Mouse (Mus musculus) brain, embryonic 14.5 days (tissue): ENCODE results near the gene Lrrc42. TPM values are rescaled to one million over a fixed set of nuclear protein-coding genes. Genes with fewer than 3 reads are reported as not detected.

ENCODE experiments used
- DNase-seq: peaks from one replicate; pipeline ENCODE4 v3.0.0-alpha.2; 2011; ENCODE audit warnings: low read depth
- CTCF ChIP-seq: fragments of 200-500 bp; IDR thresholded peaks from 2 replicates; pipeline ENCODE4 v1.5.1; 2012; ENCODE audit warnings: inconsistent platforms, mild to moderate bottlenecking, moderate library complexity, borderline replicate concordance; ENCODE audit not compliant: insufficient read depth, insufficient read length; ENCODE audit errors: extremely low read depth
- POLR2A ChIP-seq: fragments of 200-500 bp; IDR thresholded peaks from 2 replicates; pipeline ENCODE4 v1.6.1; 2012; ENCODE audit warnings: mild to moderate bottlenecking, inconsistent platforms, borderline replicate concordance; ENCODE audit not compliant: poor library complexity, insufficient read depth, insufficient read length, severe bottlenecking; ENCODE audit errors: extremely low read depth
- polyA plus RNA-seq: library from polyadenylated mRNA; depleted of rRNA; stranded (reverse); fragments of >200 nt; gene quantifications from 2 replicates; pipeline ENCODE4 v1.2.3, GENCODE M21; 2012

The Lrrc42 gene
- polyA plus RNA-seq, 1 experiment = 34.8 TPM

- TF ChIP-seq POLR2A = no peak
- TF ChIP-seq CTCF = no peak
- DNase-seq = peak; percentile 26
Observed at GRCm38 (mm10) chr4:107248061-107248460, 5.3 kb downstream of the Lrrc42 start.

DNA sequence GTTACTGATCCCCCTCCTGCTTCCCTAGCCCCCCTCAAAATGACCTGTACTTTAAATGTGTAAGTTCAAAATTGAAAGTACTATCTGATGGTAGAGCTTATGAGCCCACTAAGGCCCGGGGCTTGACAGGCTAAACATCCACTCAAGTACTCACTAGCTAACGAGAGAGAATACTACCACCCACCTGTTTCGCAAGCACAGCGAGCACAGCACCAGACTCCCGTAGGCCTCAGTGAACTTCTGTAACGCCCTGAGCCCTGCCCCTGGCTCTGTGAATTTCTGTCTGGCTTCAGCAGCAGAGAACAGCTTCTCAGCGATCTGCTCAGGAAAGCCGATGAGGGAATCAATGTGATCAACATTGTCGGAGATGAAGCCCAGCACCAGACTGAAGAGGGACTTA is 6.2 kb downstream of the Lrrc42 start:
- no peak for DNase-seq

GRCm38 (mm10) chr4:107246040-107246439 is 7.3 kb downstream of the Lrrc42 start:
- TF ChIP-seq POLR2A (no peak), CTCF (no peak)

More for the DNA sequence above, 6.2 kb downstream of the Lrrc42 start:
- TF ChIP-seq CTCF (no peak), POLR2A (no peak)

DNA sequence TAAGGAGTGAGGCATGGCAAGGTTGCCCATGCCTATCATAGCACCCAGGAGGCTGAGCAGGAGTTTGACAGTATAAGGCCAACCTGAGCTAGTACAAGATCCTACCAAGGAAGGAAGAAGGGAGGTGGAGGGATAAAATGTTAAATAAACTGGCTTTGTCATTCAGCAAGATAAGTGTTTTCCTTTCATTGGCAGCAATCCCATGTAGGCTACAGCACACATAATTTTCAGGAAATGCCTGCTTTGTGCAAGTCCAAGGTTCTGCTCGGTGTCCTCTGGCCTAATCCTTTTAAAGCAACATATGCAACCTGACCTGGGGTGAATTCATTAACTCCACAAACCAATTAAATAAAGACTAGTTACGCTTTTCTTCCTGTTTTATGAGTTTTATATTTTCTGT is 8.0 kb downstream of the Lrrc42 start:
- no peak for DNase-seq
- TF ChIP-seq POLR2A (no peak), CTCF (no peak)

More at GRCm38 (mm10) chr4:107246040-107246439, 7.3 kb downstream of the Lrrc42 start:
- no peak for DNase-seq

DNA sequence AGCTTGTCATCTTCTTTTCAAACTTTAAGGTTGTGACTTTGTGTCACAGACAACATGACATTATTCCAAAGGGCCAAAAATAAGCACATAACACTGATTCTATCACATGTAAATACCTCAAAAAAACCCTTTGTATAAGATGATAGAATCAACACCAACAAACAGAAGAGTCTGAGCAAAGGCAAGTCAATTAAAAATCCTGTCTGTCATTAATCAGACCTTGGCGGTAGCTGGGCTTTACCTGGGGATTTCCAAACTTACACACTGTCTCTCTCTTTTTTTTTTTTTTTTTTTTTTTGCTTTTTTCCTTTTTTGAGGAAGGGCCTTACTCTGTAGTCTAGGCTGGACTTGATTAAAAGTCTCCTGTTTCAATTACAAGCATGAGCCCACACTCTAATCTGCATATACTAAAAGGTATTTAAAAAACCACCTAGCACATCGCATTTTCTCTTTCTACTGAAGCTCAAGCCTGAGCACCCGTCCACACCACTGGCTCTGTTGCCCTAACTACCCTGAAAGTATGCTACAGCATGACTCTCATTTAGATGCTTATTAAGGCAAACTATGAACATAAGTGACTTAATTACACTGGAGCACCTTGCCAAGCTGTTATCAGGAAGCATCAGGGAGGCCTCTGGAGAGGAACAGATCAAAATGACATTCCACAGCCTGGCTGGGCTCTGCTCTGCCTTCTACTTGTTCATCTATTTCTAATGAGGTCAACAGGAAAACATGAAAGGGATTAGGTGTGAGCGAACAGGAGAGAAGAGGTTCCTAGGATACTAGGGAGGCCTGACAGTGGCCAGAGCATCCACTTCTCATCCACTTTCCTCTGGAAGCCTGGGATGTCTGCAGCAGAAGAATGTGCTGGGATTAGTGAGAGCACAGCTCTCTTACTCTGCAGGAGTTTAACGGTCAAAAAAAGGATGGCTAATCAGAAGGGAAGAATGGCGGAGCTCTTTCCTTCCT is 9.7 kb downstream of the Lrrc42 start:
- peak; percentile 53 for DNase-seq
- TF ChIP-seq CTCF (no peak), POLR2A (no peak)

DNA sequence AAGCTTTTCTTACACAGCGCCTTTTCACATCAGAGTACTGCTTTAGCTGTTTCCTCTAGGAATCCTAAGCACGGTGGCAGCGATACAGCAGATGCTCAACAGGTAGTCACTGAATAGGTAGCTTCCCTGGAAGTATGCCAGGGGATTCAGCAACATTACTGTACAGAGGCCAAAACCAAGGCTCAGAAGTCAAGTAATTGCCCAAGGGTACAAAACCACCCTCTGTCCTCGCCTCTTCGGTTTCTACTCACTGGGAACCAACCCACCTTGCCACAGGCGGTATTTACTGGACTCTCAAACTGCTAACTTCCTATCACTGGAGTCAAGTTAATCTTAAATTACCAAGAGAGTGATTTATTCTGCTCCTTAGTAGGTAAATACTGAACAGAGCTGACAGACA is 13.1 kb downstream of the Lrrc42 start:
- no peak for TF ChIP-seq POLR2A
- no peak for TF ChIP-seq CTCF
- DNase-seq = no peak

DNA sequence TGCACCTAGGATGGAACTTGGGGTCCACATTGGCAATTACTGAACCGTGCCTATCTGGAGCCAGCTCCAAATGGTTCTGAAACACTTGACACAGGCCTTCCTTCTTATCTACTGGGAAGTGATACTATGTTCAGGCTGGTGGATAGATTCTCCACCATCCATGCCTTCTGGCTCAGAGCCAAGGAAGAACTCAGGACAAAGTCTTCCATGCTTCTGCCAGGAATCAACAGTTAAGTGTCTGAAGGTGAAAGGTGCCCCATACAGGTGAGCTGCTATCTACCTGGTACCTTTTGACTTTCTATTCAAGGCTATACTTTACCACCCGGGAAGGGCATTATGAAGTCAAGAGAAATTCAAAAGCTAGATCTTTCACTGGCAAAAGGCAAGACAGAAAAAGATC is 15.1 kb downstream of the Lrrc42 start:
- no peak for DNase-seq
- TF ChIP-seq POLR2A (no peak), CTCF (no peak)

- TF ChIP-seq POLR2A (no peak), CTCF (no peak)
- no peak for DNase-seq
Observed at GRCm38 (mm10) chr4:107232219-107232618, 21.1 kb downstream of the Lrrc42 start.

DNA sequence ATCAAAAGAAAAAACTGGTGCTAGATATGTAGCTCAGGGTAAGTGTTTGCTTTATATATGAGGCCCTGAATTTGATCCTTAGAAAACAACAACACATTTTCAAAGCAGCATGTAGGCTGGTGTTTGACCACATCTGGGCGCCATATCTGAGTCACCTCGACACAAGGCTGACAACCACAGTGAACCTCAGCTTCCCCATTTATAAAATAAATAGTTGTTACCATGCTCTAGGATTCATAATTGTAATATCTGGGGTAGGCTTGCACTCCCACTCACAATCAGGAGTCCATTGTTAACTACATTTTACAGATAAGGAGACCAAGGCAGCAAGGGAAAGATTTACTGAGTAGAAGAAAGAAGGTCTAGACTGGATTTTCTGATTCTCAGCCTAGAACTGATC is 27.0 kb downstream of the Lrrc42 start:
- DNase-seq = no peak
- TF ChIP-seq CTCF = no peak
- TF ChIP-seq POLR2A = no peak

DNA sequence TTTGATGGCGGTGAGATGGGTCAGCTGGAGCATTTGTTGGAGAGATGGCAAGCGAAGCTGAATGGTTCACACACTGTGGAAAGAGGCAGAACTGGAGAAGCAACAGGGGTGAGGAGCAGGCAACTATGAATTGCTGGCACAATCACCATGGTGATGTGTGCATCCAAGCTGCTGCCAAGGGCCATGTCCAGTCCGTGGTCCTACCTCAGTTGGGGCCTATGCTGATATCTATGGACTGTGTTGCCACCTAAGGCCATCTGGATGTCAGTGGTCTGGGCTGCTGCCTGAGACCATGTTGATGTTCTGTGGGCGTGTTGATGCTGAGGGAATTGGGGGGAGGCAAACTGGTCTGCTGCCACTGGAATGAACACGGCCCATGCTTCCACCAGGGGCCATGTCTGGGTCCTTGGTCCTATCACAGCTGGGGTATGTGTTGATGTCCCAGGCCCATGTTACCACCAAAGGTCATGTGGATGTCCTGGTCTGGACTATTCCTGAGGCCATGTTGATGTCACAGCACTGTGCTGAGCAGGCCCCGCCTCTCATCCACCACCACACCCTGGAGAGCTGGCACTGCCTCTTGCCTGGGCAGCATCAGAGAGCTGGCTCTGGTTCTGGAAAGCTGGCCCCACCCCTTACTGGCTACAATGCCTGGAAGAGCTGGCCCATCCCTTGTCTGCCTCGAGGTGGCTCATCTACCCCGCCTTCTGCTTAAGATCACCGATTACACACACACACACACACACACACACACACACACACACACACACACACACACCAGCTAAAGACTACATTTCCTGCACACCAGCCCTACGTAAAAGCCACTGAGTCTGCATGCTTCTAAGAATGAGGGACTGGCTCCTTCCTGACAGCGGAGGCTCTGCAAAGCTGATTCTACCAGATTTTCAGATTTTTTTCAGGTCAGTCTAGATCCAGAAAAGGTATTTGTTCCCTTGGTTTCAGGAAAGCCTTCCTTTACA is 29.8 kb downstream of the Lrrc42 start:
- peak; percentile 49 for DNase-seq
- TF ChIP-seq CTCF (no peak), POLR2A (no peak)

DNA sequence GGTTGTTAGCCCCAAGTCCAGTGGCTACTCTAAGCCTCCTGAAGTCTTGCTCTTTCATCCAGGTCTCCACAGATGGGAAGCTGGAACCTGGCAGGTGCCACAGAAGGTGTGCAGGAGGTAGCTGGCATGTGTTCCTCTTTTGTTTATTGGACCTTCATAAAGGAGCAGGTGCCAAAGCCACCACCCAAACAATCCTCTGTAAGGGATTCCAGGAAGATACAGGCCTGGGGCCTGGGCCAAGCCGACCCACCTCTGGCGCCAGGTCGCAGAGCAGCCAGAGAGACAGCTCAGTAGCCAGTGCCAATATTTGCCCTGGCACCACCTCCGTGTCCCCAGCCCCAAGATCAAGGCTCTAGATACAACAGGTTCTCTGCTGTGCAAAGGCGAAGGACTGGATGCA is 31.8 kb downstream of the Lrrc42 start:
- DNase-seq = no peak
- no peak for TF ChIP-seq POLR2A
- TF ChIP-seq CTCF = no peak

GRCm38 (mm10) chr4:107217574-107217973 is 35.8 kb downstream of the Lrrc42 start:
- no peak for DNase-seq
- TF ChIP-seq CTCF = no peak
- no peak for TF ChIP-seq POLR2A

DNA sequence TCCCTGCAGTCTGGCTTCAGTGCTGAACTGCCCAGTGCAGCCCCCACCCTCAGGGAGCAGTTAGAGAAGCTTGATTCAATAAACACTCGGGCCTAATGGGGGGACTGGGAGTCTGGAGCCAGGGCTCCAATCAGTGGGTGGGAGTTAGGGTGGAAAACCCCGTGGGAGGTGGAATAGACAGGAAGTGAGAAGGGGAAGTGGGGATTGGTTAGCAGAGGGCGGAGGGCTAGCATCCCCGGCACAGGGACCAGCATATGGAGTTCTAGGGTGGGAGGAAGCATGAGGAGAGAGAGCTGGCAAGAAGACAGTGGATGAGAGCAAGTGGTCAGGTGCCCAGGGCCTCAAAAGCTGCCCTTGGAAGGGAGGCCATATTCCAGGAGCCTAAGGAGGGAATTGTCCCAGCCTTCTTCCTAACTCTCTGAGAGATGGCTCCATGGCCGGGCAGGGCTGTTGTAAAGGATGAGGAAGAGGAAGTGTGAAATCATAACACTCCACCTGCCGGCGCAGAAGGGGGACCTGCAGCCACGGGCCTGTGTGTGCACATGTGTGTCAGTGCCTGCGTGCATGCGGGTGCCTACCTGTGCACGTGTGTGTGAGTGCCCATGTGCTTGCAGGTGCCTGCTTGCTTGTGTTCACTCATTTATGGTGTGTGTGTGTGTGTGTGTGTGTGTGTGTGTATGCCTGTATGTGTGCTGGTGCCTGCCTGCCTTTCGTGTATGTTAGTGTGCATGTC is 39.9 kb downstream of the Lrrc42 start:
- DNase-seq = no peak
- no peak for TF ChIP-seq POLR2A
- no peak for TF ChIP-seq CTCF

GRCm38 (mm10) chr4:107211936-107212335 is 41.4 kb downstream of the Lrrc42 start:
- no peak for DNase-seq
- TF ChIP-seq CTCF (no peak), POLR2A (no peak)
